ENCODE assay signal across 11 mouse cellular contexts in genomic region chr16:38741204-38741903, GRCm38 (mm10). TPM values are rescaled to one million over a fixed set of nuclear protein-coding genes. Genes with fewer than 3 reads are reported as not detected.
DNase-seq lines count a peak whose midpoint lies in the region; ATAC-seq lines count a peak whose summit lies in the region.
"Had no signal": no experiment of that assay in that cellular context is flagged by ENCODE, and none has a peak within 500 bp of the region (broad histone marks: within the 10 kb centered on the region; RNA-seq: fewer than 3 reads in every experiment).

No protein-coding gene starts in this region.

- intact Hi-C loops in heart, postnatal 14 days (cut with DNase I), result no loop called here

- peak overlapping the region; percentile 97 for H3K4me2 ChIP-seq in heart, embryonic 13.5 days
- peak overlapping the region; percentile 68 for H3K4me2 ChIP-seq in hindbrain, embryonic 14.5 days (replicated peaks)
- H3K4me2 ChIP-seq in midbrain, embryonic 11.5 days, result peak overlapping the region; percentile 94

- no peak overlapping the region for H3K27ac ChIP-seq in heart, embryonic 13.5 days (replicated peaks)
- no peak overlapping the region for H3K27ac ChIP-seq in embryonic facial prominence, embryonic 10.5 days (replicated peaks)
- H3K27ac ChIP-seq in hindbrain, embryonic 14.5 days, result no peak overlapping the region
- H3K27ac ChIP-seq in midbrain, embryonic 11.5 days (ENCODE audit: low read depth, low read length), result no peak overlapping the region

- peaks cover 8% of the 10 kb centered on the region for H3K36me3 ChIP-seq in heart, embryonic 13.5 days
- H3K36me3 ChIP-seq in embryonic facial prominence, embryonic 10.5 days (replicated peaks), result no peaks in the 10 kb centered on the region
- H3K36me3 ChIP-seq in hindbrain, embryonic 14.5 days (replicated peaks; ENCODE audit: control insufficient read depth, insufficient read depth), result no peaks in the 10 kb centered on the region
- no peaks in the 10 kb centered on the region for H3K36me3 ChIP-seq in midbrain, embryonic 11.5 days (ENCODE audit: control insufficient read depth, insufficient read depth, low read length)

- H3K4me1 ChIP-seq in heart, embryonic 13.5 days, result peaks cover 18% of the 10 kb centered on the region
- peaks cover 22% of the 10 kb centered on the region for H3K4me1 ChIP-seq in embryonic facial prominence, embryonic 10.5 days
- H3K4me1 ChIP-seq in hindbrain, embryonic 14.5 days (replicated peaks; ENCODE audit: control insufficient read depth, insufficient read depth, low read length), result peaks cover 6% of the 10 kb centered on the region; the same call in 1 of the 2 replicates
- no peaks in the 10 kb centered on the region for H3K4me1 ChIP-seq in midbrain, embryonic 11.5 days (ENCODE audit: control insufficient read depth, insufficient read depth, low read length)

- no peak for DNase-seq in heart, postnatal 14 days
- DNase-seq in embryonic facial prominence, embryonic 10.5 days (ENCODE audit: low spot score), result peak; percentile 6
- DNase-seq in hindbrain, embryonic 14.5 days (ENCODE audit: low spot score), result no peak
- no peak for DNase-seq in midbrain, embryonic 11.5 days (ENCODE audit: low spot score, missing footprints)
- DNase-seq in adrenal gland, adult 8-10 months, result no peak
- no peak for DNase-seq in ovary, postnatal 14 days (ENCODE audit: low spot score)
- DNase-seq in spleen, postnatal 4 days (ENCODE audit: low spot score in 2 of 2), result no peak

- 79% methylated on average over 13 of the region's 13 CpGs for WGBS in heart, embryonic 13.5 days
- WGBS in embryonic facial prominence, embryonic 10.5 days, result 81% methylated on average over 13 of the region's 13 CpGs
- WGBS in hindbrain, embryonic 14.5 days, result 85% methylated on average over 13 of the region's 13 CpGs
- WGBS in midbrain, embryonic 11.5 days, result 86% methylated on average over 13 of the region's 13 CpGs

- H3K9me3 ChIP-seq in heart, embryonic 13.5 days, result no peaks in the 10 kb centered on the region; the same call in 1 of the 2 replicates
- no peaks in the 10 kb centered on the region for H3K9me3 ChIP-seq in embryonic facial prominence, embryonic 10.5 days
- H3K9me3 ChIP-seq in hindbrain, embryonic 14.5 days (ENCODE audit: control insufficient read depth, low read length), result no peaks in the 10 kb centered on the region
- no peaks in the 10 kb centered on the region for H3K9me3 ChIP-seq in midbrain, embryonic 11.5 days (ENCODE audit: control insufficient read depth, low read length)

- no peak for ATAC-seq in heart, embryonic 13.5 days (ENCODE audit: extremely low read depth, insufficient number of reproducible peaks, low FRiP score, low TSS enrichment)
- ATAC-seq in hindbrain, embryonic 14.5 days (ENCODE audit: low FRiP score), result 0 out of 2 replicates have a peak, but pooled peaks have one; percentile 1
- ATAC-seq in midbrain, embryonic 11.5 days (ENCODE audit: low FRiP score), result no peak

- peak overlapping the region; percentile 76 for H3K4me3 ChIP-seq in heart, embryonic 13.5 days
- H3K4me3 ChIP-seq in embryonic facial prominence, embryonic 10.5 days, result peak overlapping the region; percentile 74
- H3K4me3 ChIP-seq in hindbrain, embryonic 14.5 days (replicated peaks; ENCODE audit: low read length), result peak overlapping the region; percentile 82
- peak overlapping the region; percentile 76 for H3K4me3 ChIP-seq in midbrain, embryonic 11.5 days (ENCODE audit: low read depth, low read length)

- H3K9ac ChIP-seq in heart, embryonic 13.5 days, result peak overlapping the region; percentile 90
- H3K9ac ChIP-seq in hindbrain, embryonic 14.5 days, result peak overlapping the region; percentile 91
- no peak overlapping the region; the same call in 1 of the 2 replicates for H3K9ac ChIP-seq in midbrain, embryonic 11.5 days (ENCODE audit: low read length)

- H3K27me3 ChIP-seq in heart, embryonic 13.5 days (replicated peaks), result no peaks in the 10 kb centered on the region
- H3K27me3 ChIP-seq in embryonic facial prominence, embryonic 10.5 days (replicated peaks; ENCODE audit: low read depth, poor library complexity, severe bottlenecking), result peaks cover 16% of the 10 kb centered on the region
- H3K27me3 ChIP-seq in hindbrain, embryonic 14.5 days (ENCODE audit: control insufficient read depth, insufficient read depth, low read length), result no peaks in the 10 kb centered on the region
- H3K27me3 ChIP-seq in midbrain, embryonic 11.5 days (ENCODE audit: control insufficient read depth, insufficient read depth, low read length), result no peaks in the 10 kb centered on the region

RNA-seq across cellular contexts. Expression of gene B4galt4, which starts 0.7 kb away (rescaled TPM):
- 26.9 and 27.3 TPM in 2 replicates for polyA plus RNA-seq in heart, embryonic 13.5 days (2015; fragmentation: Nextera tagmentation; extraction: Ambion mirVana)
- 10 to 100 TPM; 12.0 to 14.3 TPM for total RNA-seq in heart, postnatal 14 days (2021)
- 26.2 and 27.8 TPM in 2 replicates for polyA plus RNA-seq in embryonic facial prominence, embryonic 10.5 days (2016; fragmentation: Nextera tagmentation; extraction: Ambion mirVana)
- 40.0 and 41.7 TPM in 2 replicates for polyA plus RNA-seq in hindbrain, embryonic 14.5 days (2014; fragmentation: Nextera tagmentation; extraction: Ambion mirVana)
- polyA plus RNA-seq in midbrain, embryonic 11.5 days (2014; fragmentation: Nextera tagmentation; extraction: Ambion mirVana), result 26.4 and 29.9 TPM in 2 replicates
- total RNA-seq in adrenal gland, adult 8-10 months (2022), result 10 to 100 TPM in 3 of 4 experiments, 1 to 10 TPM in 1; 8.8 to 15.1 (median 12.5) TPM

RNA-seq across cellular contexts. Expression of gene Arhgap31, which starts 28.3 kb away (rescaled TPM):
- 26.2 and 27.9 TPM in 2 replicates for polyA plus RNA-seq in heart, embryonic 13.5 days (2015; fragmentation: Nextera tagmentation; extraction: Ambion mirVana)
- total RNA-seq in heart, postnatal 14 days (2021), result 10 to 100 TPM; 50.0 to 50.9 TPM
- polyA plus RNA-seq in embryonic facial prominence, embryonic 10.5 days (2016; fragmentation: Nextera tagmentation; extraction: Ambion mirVana), result 9.6 and 12.0 TPM in 2 replicates
- 5.6 and 7.8 TPM in 2 replicates for polyA plus RNA-seq in hindbrain, embryonic 14.5 days (2014; fragmentation: Nextera tagmentation; extraction: Ambion mirVana)
- polyA plus RNA-seq in midbrain, embryonic 11.5 days (2014; fragmentation: Nextera tagmentation; extraction: Ambion mirVana), result 7.1 and 8.4 TPM in 2 replicates
- 10 to 100 TPM; 16.6 to 30.8 (median 26.7) TPM for total RNA-seq in adrenal gland, adult 8-10 months (2022)

RNA-seq across cellular contexts. Expression of gene Upk1b, which starts 58.8 kb away (rescaled TPM):
- 17.4 and 19.3 TPM in 2 replicates for polyA plus RNA-seq in heart, embryonic 13.5 days (2015; fragmentation: Nextera tagmentation; extraction: Ambion mirVana)
- total RNA-seq in heart, postnatal 14 days (2021), result 1 to 10 TPM; 6.7 to 8.1 TPM
- polyA plus RNA-seq in embryonic facial prominence, embryonic 10.5 days (2016; fragmentation: Nextera tagmentation; extraction: Ambion mirVana), result 1.2 and 1.4 TPM in 2 replicates
- polyA plus RNA-seq in hindbrain, embryonic 14.5 days (2014; fragmentation: Nextera tagmentation; extraction: Ambion mirVana), result 0.16 and 0.18 TPM in 2 replicates
- polyA plus RNA-seq in midbrain, embryonic 11.5 days (2014; fragmentation: Nextera tagmentation; extraction: Ambion mirVana), result 1.6 and 2.2 TPM in 2 replicates
- total RNA-seq in adrenal gland, adult 8-10 months (2022), result 1 to 10 TPM in 2 of 4 experiments, under 1 TPM in 2; 0.83 to 2.3 (median 1.4) TPM
- total RNA-seq: gastrocnemius, postnatal 25 days; monocyte, adult 5-6 weeks had no signal
- polyA plus RNA-seq: CD4-positive, CD25-positive, alpha-beta regulatory T cell, adult 4 months had no signal
